Mouse (Mus musculus) forebrain, postnatal 0 days (tissue): Measurements from ENCODE around the gene Btbd9. TPM values are rescaled to one million over a fixed set of nuclear protein-coding genes. Genes with fewer than 3 reads are reported as not detected.

Experiments used
- ATAC-seq: fragments of 200-750 bp; cut with Nextera tagmentation; 2 replicates; pipeline ENCODE4 v1.8.0; 2017; ENCODE audit warnings: mild to moderate bottlenecking, moderate library complexity
- DNase-seq: peaks from one replicate; pipeline ENCODE4 v3.0.0-alpha.2; 2015
- H3K27ac ChIP-seq: fragments of 300-500 bp; sonication (generic); 2 replicates; pipeline ENCODE4 v1.5.1; 2014; ENCODE audit warnings: low read depth, mild to moderate bottlenecking, antibody characterized with exemption, low read length, moderate library complexity, mixed read lengths
- H3K27me3 ChIP-seq: fragments of 300-500 bp; sonication (generic); 2 replicates; pipeline ENCODE4 v1.6.1; 2014; ENCODE audit warnings: mild to moderate bottlenecking, low read length, mixed read lengths; ENCODE audit not compliant: insufficient read depth
- H3K36me3 ChIP-seq: fragments of 300-500 bp; sonication (generic); 2 replicates; pipeline ENCODE4 v1.6.1; 2014; ENCODE audit warnings: mild to moderate bottlenecking, moderate library complexity; ENCODE audit not compliant: insufficient read depth
- H3K4me1 ChIP-seq: fragments of 300-500 bp; sonication (generic); 2 replicates; pipeline ENCODE4 v1.6.1; 2014; ENCODE audit warnings: antibody characterized with exemption; ENCODE audit not compliant: insufficient read depth
- H3K4me2 ChIP-seq: fragments of 300-500 bp; sonication (generic); 2 replicates; pipeline ENCODE4 v1.6.1; 2014; ENCODE audit warnings: low read depth, mild to moderate bottlenecking, moderate library complexity
- H3K4me3 ChIP-seq: fragments of 300-500 bp; sonication (generic); 2 replicates; pipeline ENCODE4 v1.5.1; 2014; ENCODE audit warnings: low read depth, low read length, mixed read lengths
- H3K9ac ChIP-seq: fragments of 300-500 bp; sonication (generic); 2 replicates; pipeline ENCODE4 v1.6.1; 2014; ENCODE audit warnings: mild to moderate bottlenecking
- H3K9me3 ChIP-seq: fragments of 300-500 bp; sonication (generic); 2 replicates; pipeline ENCODE4 v1.6.1; 2016; ENCODE audit warnings: low read length
- CTCF ChIP-seq: sonication (generic); IDR thresholded peaks from 2 replicates; pipeline ENCODE4 v1.5.1; 2016; ENCODE audit warnings: antibody characterized with exemption, control low read depth, low read depth
- WGBS: fragments of 180-500 bp; shearing (Covaris S2); extraction: QIAGEN DNeasy Blood & Tissue Kit; methylation state at CpG from one replicate; pipeline ENCODE4 v1.1.7; 2014; 5-methylcytosine and 5-hydroxymethylcytosine counted together
- polyA plus RNA-seq: library from polyadenylated mRNA; unstranded; fragments of >200 nt; fragmentation: Nextera tagmentation; extraction: Ambion mirVana; gene quantifications from 2 replicates; pipeline ENCODE4 v1.2.1, GENCODE M21; 2015
- total RNA-seq: library from RNA; depleted of rRNA; stranded (reverse); fragments of >200 nt; gene quantifications from 2 replicates; pipeline ENCODE4 v1.2.3, GENCODE M21; 2014

The Btbd9 gene
- total and polyA plus RNA-seq, 2 experiments from 2014 or later: 63.6 to 149 TPM

DNA sequence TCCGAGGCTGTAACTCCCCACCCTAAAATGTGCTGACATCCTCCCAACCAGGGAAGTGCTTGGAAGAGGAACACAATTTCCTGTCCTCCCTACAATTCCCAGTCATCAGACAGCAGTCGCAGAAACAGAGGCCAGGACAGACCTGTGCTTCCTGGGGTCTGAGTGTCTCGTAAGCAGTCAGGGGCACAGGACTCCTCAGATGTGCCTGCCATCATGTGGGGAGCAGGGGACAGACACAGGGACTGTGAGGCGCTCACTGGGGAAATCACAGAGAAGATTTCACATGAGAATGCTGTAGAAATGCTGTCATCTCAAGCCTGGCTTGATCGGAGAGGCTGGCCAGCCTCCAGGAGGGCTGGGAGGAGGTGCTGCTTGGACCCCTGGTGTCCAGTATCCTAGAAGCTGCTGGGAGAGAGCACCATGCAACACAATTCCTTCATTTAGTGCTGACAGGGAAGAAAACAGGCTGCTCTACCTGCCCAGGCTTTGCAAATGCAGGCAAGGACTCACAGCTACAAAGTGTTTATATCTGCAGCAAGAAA is 308.8 kb downstream of the Btbd9 start:
- H3K27ac ChIP-seq: no peak overlapping the region

DNA sequence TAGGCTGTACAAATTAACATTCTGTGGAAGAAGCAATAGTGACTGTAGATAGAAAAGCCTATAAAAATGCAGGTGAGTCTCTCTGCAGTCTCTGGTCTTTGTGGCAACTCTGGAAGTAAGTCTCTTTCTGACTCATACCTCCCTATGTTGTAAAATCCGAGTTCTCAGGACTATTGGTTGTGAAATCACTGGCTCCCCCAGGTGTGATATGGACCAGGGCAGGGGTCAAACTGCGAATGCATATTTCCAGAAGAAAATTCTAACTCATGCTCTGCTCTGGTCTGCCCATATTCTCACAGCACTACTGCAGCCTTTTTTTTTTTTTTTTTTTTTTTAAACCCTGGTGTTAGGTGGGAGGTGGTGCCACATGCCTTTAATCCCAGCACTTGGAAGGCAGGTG is 312.8 kb downstream of the Btbd9 start:
- H3K9me3 ChIP-seq: no peaks in the 10 kb centered on the region
- no peak for ATAC-seq
- 75% methylated on average over 2 of the region's 2 CpGs for WGBS

More for the DNA sequence above, 308.8 kb downstream of the Btbd9 start:
- Histone ChIP-seq H3K9me3 (no peaks in the 10 kb centered on the region), H3K4me3 (no peak overlapping the region), H3K4me1 (no peaks in the 10 kb centered on the region), H3K9ac (no peak overlapping the region), H3K36me3 (no peaks in the 10 kb centered on the region), H3K27me3 (no peaks in the 10 kb centered on the region), H3K4me2 (no peak overlapping the region)
- DNase-seq (no peak), ATAC-seq (no peak)
- WGBS: 78% methylated on average over 5 of the region's 5 CpGs
- no peak for TF ChIP-seq CTCF

DNA sequence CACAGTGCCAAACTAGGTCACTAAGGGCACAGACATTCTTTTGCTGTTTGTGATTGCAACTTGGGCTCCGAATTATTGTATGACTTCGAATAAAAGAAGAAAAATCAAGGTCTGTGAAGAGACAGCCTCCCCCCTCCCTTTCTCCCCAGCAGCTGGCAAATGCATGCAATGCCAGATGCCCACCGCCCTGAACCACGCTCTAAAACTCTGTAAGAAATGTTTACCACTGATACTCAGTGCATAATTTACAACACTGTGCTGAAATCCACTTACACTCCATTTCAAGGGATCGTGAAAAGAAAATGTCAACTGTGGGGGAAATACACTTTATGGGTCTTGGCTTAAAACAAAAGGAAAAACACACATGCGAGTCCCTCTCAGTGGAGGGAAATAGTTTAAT is 313.3 kb downstream of the Btbd9 start:
- H3K9ac ChIP-seq: no peak overlapping the region
- no peak overlapping the region for H3K4me3 ChIP-seq
- H3K4me2 ChIP-seq: no peak overlapping the region
- 28% methylated on average over 6 of the region's 6 CpGs for WGBS
- no peaks in the 10 kb centered on the region for H3K36me3 ChIP-seq
- ATAC-seq (no peak), DNase-seq (no peak)
- no peaks in the 10 kb centered on the region for H3K9me3 ChIP-seq
- H3K4me1 ChIP-seq: no peaks in the 10 kb centered on the region
- TF ChIP-seq CTCF: no peak
- H3K27me3 ChIP-seq: no peaks in the 10 kb centered on the region
- H3K27ac ChIP-seq: no peak overlapping the region

More for the DNA sequence above, 312.8 kb downstream of the Btbd9 start:
- no peaks in the 10 kb centered on the region for H3K27me3 ChIP-seq
- no peak overlapping the region for H3K9ac ChIP-seq
- no peak for TF ChIP-seq CTCF
- no peaks in the 10 kb centered on the region for H3K36me3 ChIP-seq
- H3K27ac ChIP-seq: no peak overlapping the region
- H3K4me2 ChIP-seq: no peak overlapping the region
- no peaks in the 10 kb centered on the region for H3K4me1 ChIP-seq
- DNase-seq: no peak
- no peak overlapping the region for H3K4me3 ChIP-seq

DNA sequence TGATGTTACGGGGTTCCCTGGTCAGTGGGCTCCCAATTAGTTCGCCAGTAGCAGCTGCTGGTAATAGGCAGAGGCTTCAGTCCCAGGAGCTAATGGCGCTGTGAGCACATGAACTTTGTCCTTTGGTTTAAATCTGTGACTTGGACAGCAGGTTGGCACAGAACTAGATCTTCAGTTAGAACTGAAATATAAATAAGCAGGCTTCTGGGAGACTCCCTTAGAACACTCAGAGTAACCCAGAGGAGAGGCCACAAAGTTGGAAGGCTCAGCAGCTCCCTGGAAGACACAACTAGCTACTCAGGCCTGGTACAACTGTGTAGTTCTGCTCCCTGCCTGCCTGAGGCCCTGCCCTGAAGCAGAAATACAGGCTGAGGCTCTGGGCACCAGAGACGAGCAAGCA is 313.8 kb downstream of the Btbd9 start:
- no peak overlapping the region for H3K27ac ChIP-seq
- ATAC-seq: no peak
- no peak for TF ChIP-seq CTCF

DNA sequence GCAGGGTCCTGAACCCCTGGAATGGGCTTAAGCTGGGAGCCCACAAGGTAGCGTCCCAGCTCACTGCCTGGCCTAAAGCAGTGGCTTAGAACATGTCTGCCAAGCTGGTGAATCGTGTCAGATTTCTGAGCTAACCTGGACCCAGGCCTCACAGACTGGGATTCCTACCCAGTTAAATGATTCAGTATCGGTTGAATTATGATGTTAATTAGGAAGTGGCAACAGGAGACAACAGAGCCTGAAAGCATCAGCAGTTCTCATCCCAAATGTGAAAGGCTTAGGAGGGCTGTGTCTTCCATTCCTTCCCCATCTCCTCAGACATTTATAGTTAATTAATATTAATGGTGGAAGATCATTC is 314.3 kb downstream of the Btbd9 start:
- 42% methylated on average over 3 of the region's 3 CpGs for WGBS
- Histone ChIP-seq H3K36me3 (no peaks in the 10 kb centered on the region), H3K4me1 (no peaks in the 10 kb centered on the region), H3K27me3 (no peaks in the 10 kb centered on the region), H3K4me3 (no peak overlapping the region), H3K9me3 (no peaks in the 10 kb centered on the region), H3K9ac (no peak overlapping the region), H3K4me2 (no peak overlapping the region), H3K27ac (no peak overlapping the region)
- ATAC-seq: no peak
- TF ChIP-seq CTCF: no peak
- no peak for DNase-seq

More for the DNA sequence above, 313.8 kb downstream of the Btbd9 start:
- no peaks in the 10 kb centered on the region for H3K4me1 ChIP-seq
- H3K27me3 ChIP-seq: no peaks in the 10 kb centered on the region
- 68% methylated on average over 4 of the region's 4 CpGs for WGBS
- no peak for DNase-seq
- H3K36me3 ChIP-seq: no peaks in the 10 kb centered on the region
- no peak overlapping the region for H3K4me3 ChIP-seq
- H3K4me2 ChIP-seq: no peak overlapping the region
- H3K9ac ChIP-seq: no peak overlapping the region
- no peaks in the 10 kb centered on the region for H3K9me3 ChIP-seq

DNA sequence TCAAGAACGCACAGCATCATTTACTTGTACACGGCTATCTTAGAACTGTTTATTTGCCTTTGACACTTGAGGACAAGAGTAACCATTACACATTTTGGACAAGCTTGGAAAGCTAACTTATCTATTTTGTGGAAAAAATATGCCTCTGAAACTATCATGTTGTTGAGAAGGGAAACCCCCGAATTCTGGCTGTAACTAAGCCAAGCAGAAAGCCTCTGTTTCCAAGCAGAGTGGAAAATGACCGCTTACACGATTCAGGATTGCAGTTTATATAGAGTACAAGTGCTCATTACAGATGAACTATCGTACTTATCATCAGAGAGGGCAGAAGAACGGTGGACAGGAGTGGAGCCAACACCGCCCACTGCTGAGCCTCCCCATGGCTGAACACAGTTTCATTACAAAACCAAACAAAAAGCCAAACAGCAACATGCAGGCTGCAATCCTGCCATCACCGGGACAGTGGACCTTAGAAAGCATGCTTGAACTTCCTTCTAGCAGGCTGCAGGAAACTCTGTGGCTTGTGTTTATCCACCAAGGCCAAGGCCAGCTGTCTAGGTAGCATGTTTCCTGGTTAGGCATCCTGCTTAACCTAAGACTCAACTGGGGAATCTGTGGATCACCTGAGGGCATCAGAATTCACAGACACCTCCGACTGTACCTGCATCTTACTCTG is 314.8 kb downstream of the Btbd9 start:
- H3K9me3 ChIP-seq: no peaks in the 10 kb centered on the region
- ATAC-seq (no peak), DNase-seq (no peak)
- no peaks in the 10 kb centered on the region for H3K27me3 ChIP-seq
- no peak overlapping the region for H3K4me3 ChIP-seq
- H3K9ac ChIP-seq: no peak overlapping the region
- H3K36me3 ChIP-seq: no peaks in the 10 kb centered on the region
- no peak for TF ChIP-seq CTCF
- H3K4me1 ChIP-seq: no peaks in the 10 kb centered on the region
- H3K4me2 ChIP-seq: no peak overlapping the region
- no peak overlapping the region for H3K27ac ChIP-seq
- WGBS: 63% methylated on average over 10 of the region's 10 CpGs

DNA sequence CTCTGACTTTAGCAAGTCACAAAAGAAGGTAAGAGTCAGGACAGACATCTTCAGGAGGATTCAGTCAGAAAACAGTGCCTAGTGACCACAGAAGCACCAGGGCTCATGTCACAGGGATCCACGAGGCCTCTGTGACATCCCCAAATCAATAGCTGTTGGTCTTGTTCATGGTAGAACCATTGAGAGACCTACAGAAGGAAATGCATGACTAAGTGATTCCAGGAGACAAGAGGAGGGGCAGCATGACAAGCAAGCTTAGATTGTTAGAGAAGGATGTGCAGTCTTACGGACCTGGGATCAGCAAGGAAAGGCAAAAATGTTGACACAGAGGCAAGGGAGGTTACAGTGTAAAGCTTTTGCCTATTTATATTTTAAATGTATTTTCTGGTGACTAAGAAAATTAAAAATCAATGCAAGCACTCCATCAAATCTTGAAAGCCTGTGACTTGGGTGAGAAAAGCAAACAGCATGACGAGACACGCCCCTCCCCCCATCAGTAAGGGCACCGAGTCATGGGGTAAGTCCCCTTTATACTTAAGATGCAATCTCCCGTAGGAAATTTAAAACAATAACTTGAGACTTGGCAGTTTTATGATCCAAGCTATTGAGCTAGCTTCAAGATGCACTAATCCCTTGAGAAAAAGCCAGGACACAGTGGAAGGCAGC is 315.5 kb downstream of the Btbd9 start:
- TF ChIP-seq CTCF: no peak
- DNase-seq (no peak), ATAC-seq (no peak)
- H3K4me3 ChIP-seq: no peak overlapping the region
- H3K9me3 ChIP-seq: no peaks in the 10 kb centered on the region
- no peaks in the 10 kb centered on the region for H3K27me3 ChIP-seq
- H3K27ac ChIP-seq: no peak overlapping the region
- H3K36me3 ChIP-seq: no peaks in the 10 kb centered on the region
- H3K4me1 ChIP-seq: no peaks in the 10 kb centered on the region
- WGBS: 68% methylated on average over 6 of the region's 6 CpGs
- H3K4me2 ChIP-seq: no peak overlapping the region
- H3K9ac ChIP-seq: no peak overlapping the region
